Mouse (Mus musculus) CD8-positive naive resting alpha-beta T cell, adult 57 days (primary cell): ENCODE measurements around the gene Itgb8. TPM values are rescaled to one million over a fixed set of nuclear protein-coding genes. Genes with fewer than 3 reads are reported as not detected.

Experiments used
- total RNA-seq: library from RNA; stranded (reverse); gene quantifications from one replicate; pipeline ENCODE4 v1.2.4, GENCODE M21; 2023

Itgb8 gene
- total RNA-seq, result 0.31 TPM

GRCm38 (mm10) chr12:119238696-119239415 is at the start of gene Itgb8:
Itgb8 (minus strand) TSS chr12:119238802.

Other genes with a start within 250 kb of the Itgb8 start
- gene Macc1, start 75.5 kb upstream of the Itgb8 start, total RNA-seq, result not detected